Mouse (Mus musculus): ENCODE results near the gene Jade1.

The Jade1 gene

DNA sequence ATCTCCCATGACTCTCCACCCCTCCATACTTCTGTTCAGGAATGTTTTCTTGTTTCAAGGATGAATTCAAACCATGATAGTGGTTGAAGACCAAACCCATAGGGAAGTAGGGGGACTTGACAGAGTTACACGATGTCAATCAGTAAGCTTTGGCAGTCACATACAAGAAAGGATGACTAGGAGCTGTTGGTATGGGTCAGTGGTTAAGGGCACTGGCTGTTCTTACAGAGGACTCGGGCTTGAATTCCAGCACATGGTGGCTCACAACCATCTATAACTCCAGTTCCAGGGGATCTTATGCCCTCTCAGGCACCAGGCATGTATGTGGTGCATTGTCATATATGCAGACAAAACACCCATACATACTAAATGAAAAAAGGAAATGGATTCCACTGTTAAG, 21.7 kb downstream of the Jade1 start:
- DNase-seq (ENCODE audit: low read depth, low spot score) = no peak

DNA sequence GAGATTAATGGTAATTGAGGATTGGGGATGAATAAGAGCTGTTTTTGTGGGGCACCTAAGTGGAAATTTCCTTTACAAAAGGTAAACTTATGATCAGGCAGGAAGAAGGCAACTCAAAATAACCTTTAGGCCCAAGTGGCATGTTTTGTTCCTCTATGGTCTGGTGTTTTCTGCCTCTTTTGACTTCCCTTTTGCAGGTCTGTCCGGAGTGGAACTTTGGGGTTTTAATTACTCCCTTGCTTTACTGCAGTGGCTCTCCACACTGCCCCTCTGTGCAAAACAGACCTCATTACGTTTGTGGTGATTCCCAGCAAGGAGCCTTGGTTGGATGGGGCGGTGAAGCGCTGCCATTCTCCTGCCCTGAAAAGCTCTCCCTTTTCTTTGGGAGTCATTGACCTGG, 24.3 kb downstream of the Jade1 start:
- DNase-seq (ENCODE audit: low read depth, low spot score) = no peak

DNA sequence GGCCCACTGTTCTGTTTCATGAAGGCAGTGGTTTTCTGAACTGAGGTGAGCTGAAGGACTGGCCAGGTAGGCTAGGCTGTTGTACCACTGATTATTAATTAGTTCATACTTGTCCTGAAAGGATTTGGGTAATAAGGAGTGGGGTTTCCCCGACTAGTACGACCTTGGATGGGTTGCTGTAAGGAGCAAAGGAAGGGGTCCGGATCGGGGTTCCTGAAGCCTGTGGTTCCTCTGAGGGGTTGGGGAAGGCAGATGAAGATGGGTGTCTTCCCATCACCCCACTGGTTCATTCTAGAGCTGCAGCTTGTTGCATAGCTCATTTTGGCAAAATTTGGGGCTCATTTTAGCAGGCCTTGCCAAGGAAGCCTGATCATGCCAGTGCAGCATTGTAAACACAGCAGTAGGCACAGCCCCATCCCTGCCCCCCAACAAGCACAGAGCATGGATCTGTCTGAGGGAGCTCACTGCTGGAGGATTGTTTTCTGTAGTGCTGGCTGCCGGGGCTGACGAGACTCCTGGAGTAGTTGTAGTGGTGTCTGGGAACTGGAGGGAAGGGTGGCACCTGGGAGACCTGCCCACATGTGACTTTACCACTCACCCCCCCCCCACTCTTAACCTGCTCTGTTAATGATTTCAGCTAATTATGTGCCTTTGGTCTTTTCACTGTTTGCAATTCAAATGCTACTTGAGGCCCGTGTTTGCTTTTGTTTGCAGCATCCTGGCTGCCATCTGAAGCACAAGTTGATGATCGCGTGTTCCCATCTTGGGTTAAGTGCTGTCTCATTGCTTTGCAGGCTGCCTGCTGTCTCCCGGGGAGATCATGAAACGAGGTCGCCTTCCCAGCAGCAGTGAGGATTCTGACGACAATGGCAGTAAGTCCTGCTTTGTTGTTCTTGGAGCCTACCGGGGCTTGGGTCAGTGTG, 25.1 kb downstream of the Jade1 start:
- DNase-seq (ENCODE audit: low read depth, low spot score) = no peak

DNA sequence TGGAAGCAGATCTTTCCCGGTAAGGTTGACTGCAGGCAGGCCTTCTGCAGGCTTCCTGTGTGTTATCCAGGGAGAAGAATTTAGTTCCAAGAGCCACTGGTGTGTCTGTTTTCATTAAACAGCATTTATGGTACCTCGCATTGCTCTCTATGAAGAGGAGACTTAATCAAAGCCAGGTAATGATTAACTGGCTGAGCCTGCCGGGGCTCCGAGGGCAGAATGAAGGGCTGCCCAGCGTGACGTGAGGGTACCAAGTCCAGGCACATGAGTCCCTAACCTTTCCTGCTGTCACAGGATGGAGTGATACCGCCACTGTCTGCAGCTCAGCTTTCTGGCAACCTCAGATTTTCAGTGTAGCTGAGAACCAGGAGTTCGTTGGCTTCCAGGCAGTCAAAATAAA, 25.9 kb downstream of the Jade1 start:
- no peak for DNase-seq (ENCODE audit: low read depth, low spot score)

DNA sequence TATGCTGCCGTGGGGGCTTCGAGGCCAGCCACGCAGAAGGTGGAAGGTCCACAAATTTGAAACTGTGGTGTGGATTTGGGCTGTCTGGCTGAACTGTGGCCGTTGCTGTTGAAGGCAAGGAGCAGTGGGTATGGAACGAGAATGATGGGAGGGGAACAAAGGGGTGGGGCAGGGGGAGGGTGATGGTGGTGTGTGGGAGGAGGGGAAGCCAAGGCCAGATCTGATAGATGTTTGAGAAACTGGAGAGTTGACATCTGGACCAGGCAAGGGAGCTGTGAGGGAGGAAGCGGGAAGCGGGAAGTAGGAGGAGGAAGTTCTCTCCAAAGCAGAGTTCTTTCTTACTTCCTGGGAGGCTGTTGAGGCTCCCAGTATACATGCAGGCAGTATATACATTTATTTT, 26.7 kb downstream of the Jade1 start:
- no peak for DNase-seq (ENCODE audit: low read depth, low spot score)

DNA sequence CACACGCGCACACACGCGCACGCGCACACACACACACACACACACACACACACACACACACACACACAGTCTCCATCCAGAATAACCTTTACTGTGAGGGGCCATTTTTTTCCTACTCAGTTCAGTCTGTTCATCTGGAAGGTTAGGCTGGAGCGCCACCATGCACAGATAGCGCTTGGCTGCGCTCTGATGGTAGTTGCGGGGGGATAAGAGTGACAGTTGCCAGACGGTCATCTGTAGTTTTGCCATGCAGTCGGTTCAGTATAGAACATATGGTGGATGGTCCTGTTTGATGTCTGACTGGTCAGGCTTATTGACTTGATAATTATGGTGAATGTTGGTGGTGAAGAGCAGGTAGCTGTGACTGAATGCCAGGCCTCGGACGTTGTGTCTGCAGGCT, 27.6 kb downstream of the Jade1 start:
- no peak for DNase-seq (ENCODE audit: low read depth, low spot score)

DNA sequence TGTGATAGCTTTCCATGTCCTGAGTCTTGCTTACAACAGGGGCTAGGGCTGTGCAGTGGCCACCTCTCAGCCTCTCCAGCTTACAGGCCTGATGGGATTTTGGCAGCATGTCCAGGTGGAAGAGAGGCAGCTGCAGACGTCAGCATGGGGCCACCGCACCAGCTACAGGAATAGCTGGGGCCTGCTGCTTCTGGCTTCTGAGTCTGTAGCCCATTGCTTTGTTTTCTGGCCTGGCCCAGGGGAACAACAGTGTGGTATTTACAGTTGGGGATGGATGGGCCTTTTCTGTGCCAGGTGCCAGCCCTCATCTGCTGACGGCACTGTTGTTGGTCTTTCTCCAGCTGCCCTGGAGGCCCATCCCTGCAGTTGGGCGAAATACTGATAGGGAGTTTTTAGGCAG, 28.1 kb downstream of the Jade1 start:
- DNase-seq (ENCODE audit: low read depth, low spot score) = no peak

DNA sequence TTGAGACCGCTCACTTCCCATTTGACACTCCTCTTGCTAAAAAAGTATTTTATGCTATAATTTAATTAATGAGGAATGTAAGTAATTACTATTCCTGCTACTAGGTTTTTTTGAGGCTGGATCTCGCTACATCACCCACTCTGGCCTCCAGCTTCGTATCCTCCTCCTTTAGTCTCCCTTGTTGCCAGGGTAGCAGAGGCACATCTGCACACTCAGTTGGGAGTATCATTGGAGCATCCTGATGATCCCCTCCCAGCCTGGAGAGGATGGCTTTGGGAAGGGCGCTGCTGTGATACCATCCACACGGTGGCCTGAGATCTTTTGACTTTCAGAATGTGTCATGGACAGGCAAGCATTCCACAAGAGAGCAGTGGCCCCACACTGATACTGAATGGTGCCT, 30.0 kb downstream of the Jade1 start:
- DNase-seq (ENCODE audit: low read depth, low spot score) = no peak

DNA sequence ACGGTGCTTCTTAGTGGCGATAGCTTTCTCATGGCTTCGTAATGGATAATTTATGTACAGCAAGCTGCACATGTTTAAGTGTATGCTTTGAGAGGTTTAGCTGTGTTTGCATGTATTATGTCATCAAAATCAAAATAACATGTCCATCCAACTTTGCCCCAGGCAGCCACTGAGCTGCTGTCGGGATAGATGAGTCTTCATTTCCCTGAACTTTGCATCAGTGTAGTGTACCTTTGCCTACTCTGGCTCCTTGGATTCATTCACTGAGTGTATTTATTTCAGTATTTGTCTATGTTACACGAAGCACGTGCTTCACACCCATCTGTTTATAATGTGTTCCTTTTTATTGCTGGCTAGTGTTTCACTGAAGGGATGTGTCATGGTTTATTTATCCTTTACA, 30.8 kb downstream of the Jade1 start:
- DNase-seq (ENCODE audit: low read depth, low spot score) = no peak

DNA sequence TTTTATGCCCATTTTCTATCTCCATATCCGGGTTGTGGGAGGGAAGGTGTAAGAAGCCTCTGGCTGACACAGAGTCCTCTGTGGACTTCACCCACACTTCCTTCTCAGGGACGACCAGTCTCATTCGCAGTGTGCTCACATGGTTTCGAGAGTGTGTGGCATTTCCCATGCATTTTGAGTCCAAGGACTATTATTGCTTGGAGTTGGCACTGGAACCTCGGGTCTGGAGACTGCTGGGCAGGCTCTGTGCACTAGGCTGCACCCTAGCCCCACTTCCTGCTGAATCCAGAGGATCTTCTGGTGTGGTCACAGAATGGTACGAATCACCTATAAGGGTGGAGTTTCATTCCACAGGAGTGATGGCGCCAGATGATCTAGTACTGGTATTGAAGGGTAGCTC, 31.4 kb downstream of the Jade1 start:
- no peak for DNase-seq (ENCODE audit: low read depth, low spot score)

DNA sequence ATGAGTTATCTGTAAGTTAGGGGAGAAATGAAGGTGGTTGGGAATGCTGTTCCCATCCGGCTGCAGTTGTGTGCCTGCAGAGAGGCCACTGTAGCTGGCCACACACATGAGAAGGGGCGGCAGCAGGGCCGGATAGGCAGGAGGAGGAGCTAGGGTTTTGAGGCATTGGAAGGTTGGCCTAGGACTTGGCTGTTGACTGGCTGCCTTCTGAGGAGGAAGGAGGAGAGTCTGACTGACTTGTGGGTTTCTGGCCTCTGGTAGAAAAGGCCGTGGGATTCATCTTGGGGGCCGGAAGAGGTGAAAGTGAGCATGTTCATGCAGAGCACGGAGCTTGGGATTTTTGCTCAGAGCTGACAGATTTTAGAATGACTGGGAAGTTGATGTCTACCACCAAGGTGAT, 32.1 kb downstream of the Jade1 start:
- DNase-seq (ENCODE audit: low read depth, low spot score) = no peak

DNA sequence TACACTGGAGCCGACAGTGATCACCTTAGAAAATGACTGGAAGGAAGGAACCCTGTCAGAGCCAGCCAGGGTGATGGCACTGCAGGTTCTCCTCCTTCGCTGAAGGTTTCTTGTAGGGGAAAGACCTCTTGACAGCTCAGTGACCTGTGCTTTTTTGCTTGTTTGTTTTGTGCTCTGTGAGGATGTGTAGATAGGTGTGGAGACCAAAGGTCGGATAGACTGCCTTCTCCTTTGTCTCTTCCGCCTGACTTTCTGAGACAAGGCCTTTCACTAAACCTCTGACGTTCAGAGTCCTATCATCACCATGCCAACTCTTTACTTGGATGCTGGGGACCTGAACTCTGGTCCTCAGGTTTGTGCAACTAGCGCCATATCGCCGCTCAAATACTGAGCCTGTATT, 33.0 kb downstream of the Jade1 start:
- DNase-seq (ENCODE audit: low read depth, low spot score) = no peak

DNA sequence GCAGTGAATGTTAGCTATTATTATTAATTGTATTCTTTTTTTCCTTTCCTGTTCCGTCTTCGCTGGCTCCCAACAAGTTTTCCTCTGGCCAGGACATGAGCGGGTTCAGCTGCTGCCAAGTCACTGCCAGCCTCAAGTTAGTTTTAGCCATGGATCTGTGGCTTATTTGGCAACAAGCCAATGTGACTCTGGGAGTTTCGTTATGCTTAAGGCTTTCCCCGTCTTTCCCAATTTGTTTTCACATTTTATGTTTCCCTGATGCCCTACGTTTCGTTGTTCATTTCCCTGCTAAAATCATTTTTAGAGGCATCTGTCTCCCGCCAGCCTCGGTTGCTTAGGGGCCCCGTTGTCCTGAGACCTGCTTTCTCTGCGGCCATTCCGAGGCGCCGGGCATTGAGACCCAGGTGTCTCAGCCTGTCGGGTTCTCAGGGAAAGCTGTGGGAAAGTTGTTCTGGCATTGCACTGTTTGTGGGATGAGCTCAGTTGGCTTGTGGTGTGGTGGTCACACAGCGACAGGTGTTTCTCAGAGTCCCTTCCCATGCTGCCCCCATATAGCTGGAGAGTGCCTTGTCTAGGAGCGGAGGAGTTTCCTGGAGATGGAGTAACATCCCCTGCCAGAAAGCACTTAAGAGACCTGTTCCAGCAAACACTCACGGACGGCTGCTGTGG, 33.8 kb downstream of the Jade1 start:
- no peak for DNase-seq (ENCODE audit: low read depth, low spot score)

DNA sequence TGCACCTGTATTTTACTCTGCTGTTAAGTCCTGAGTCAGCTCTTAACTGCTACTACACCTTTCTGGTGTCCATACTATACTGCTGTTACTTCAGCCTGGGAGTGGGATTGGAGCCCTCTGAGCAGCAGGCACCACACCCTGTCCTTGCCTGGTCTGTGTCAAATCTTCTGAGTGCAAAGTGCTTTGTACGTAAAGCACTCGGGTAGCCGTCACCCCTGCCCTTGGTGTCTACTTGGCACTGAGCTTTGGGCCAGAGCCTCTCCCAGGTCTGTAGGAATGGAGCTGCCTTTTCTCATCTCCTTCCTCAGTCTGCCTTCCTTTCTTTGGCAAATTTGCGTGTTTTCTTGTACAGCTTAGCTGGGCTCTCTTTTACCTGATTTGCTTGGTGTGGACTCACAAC, 34.5 kb downstream of the Jade1 start:
- DNase-seq (ENCODE audit: low read depth, low spot score) = no peak

DNA sequence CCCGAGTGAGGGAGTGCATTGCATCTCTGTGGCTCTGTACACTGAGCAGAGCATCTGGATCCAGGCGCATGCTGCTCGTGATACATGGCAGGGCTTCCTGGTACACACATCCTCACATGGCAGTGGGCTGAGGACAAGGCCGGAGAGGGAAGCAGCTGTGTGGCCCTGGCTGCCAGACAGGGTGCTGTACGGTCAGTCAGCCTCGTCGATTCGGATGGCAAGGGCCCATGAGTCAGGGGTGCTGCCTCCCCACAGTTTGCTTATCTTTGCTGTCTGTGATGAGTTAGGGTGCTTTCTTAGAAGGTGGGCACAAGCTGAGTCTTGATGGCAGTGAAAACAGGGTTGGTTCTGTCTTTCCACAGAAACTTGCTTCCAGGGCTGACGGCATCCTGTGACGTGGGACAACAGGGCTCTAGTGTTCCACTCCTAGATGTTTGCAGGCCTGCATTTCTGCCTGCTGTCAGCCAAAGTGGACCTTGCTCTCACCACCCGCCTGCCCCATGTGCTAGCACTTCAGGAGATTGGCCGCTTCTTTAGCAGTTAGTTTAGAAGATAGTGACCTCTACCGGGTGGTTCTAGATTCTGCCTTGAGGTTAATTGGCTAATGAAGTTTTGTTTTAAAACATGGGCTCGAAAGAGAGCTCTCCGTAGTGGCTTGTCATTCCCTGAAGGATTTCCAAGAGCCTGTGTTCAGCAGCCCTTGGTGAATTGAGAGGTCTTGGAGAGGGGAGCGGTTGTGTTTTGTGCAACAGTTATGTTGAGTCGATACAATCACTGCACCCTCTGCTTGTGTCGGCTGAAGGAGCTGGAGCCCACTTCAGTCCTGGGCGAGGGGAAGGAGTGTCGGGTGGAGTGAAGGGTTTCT, 35.4 kb downstream of the Jade1 start:
- no peak for DNase-seq (ENCODE audit: low read depth, low spot score)

DNA sequence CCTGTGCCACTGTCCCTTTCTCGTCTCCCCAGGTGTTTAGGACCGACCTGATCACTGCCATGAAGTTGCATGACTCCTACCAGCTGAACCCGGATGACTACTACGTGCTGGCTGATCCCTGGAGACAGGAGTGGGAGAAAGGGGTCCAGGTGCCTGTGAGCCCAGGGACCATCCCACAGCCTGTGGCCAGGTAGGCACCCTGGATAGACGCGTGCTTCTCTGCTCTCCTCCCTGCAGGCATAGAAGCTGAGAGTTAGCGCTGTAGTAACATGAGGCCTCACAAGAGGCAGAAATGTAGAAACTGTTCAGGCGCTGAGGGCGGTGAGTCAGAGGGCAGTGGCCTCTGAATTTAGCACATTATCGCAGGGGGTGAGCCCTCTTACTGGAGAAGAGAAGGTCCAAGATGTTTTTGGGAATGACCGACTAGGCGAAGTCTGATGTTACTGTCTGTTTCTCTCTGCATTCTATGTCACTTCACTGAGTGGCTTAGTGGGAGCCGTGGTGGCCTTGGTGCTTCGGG, 36.2 kb downstream of the Jade1 start:
- no peak for DNase-seq (ENCODE audit: low read depth, low spot score)

DNA sequence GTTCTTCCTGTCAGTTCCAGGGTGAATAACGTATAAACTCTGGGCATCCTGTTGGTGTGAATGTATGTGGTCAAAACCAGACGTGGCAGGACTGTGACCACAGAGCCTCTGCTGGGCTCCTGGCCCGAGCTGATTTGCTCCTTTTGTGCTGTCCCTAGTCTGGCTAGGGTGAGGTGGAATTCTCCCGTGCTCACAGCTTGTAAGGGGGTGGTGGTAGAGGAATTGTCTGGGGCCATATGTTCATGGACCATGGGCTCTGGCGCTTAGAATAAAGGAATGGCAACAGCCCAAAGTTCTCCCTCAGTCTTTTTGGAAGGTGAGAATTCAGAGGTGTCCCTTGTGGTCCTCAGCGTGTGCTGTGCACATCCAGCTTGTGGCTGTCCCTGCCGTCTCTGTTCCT, 37.3 kb downstream of the Jade1 start:
- DNase-seq (ENCODE audit: low read depth, low spot score) = no peak

DNA sequence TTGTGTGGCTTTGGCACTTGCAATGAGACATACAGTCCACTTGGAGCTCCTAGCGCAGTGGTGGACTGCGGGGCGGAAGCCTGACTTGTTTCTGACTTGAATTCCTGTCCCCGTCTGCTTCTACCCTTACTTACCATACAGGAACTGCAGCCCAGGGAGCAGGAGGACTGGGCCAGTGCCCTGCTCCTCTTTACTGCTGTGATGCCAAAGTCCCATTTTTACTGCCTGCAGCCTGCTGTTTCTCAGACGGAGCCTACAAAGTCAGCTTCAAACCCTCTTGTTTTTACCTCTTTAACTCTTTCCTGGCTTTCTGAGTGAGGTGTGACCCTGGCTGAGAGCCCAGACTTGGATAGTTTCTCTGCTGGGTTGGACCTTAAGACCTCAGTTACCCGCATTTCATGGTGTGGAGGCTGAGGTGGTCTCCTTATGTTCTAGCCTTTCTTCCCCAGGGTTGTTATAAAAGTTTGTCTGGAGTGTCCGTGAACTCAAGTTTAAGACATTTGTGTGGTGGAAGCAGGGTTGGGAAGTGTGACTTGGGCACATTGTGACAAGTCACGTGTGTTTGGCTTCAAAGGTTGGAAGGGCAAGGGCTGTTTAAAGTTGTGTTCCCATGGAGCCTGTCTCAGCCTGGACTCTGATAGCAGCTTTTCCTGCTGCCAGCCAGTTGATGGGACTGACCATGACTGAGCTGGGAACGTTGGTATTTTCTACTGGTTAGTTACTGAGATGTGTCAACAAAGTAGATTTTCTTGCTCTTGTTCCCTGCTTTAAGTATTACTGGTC, 38.8 kb downstream of the Jade1 start:
- no peak for DNase-seq (ENCODE audit: low read depth, low spot score)

DNA sequence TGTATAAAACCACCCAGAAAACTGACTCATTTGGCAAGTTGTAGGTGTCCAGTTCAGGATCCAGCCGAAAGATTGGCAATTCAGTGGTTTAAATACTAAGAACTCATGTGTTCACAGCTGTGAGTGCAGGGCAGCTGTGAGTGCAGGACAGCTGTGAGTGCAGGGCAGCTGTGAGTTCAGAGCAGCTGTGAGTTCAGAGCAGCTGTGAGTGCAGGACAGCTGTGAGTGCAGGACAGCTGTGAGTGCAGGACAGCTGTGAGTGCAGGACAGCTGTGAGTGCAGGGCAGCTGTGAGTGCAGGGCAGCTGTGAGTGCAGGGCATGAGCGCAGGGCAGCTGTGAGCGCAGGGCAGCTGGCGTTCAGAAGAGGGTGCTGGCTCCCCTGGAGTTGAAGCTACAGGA, 39.5 kb downstream of the Jade1 start:
- DNase-seq (ENCODE audit: low read depth, low spot score) = no peak

DNA sequence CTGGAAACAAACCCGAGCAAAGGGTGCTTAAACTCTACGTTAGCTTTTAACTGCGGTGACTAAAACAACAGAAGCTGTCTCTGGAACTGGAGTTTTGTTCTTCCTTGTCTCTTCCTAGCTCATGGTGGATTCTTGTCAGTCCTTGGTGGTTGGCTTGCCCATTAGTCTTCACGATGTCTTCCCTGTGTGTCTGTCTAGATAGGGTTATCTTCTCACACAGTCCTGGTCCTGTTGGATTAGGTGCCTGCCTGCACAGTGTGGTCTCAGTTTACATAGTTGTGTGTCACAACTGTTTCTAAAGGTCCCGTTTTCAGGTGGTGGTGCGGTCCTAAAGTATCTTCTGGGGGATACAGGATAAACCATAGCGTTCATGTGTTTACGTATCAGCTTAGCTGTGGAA, 41.5 kb downstream of the Jade1 start:
- no peak for DNase-seq (ENCODE audit: low read depth, low spot score)

DNA sequence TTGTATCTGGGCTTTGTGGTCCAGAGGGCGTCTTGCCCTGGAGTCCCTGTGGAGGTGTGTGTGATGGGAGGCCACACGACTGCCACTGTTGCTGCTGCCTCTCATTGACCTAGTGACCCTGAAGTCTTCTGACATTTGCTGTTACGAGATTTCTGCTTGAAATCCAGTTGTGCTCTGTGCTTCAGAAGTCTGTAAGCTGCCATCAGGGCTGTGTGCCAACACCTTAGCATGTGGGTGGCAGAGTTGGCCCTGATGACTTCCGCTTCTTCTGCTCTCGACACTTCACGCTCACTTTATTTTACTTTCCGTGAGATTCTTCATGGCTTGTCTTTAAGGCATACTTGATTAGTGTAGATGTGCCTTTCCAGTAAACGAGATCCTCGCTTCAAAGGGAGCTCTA, 42.9 kb downstream of the Jade1 start:
- DNase-seq (ENCODE audit: low read depth, low spot score) = no peak
